Mouse (Mus musculus): ENCODE data around the gene Cdh7.
"Not testable (repeated sequence)": the region's sequence is repeated elsewhere in the genome, so short reads cannot be mapped to it uniquely, and the experiment has no call there.

DNA sequence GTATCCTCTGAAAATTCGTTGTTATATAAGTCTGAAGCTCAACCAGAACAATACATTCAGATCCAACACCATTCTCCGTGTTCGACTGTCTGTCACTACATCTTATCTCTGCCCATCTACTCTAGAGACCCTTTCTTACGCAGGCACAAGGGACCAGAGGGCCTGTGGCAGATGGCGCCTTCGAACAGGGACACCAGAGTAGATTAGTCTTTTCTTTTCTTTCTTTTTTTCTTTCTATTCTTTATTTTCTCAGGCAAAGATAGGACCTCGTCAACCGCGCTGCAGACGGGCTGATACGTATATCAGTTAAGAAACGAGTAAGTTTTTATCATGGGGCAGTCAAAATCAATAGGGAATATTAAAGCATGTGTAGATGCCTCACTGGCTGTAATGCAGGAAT is 189.2 kb downstream of the Cdh7 start:
- not testable (repeated sequence) for TF ChIP-seq CTCF, EP300 (IDR thresholded peaks at IDR 0.05; ENCODE audit: low read depth)
